Mouse (Mus musculus): ENCODE data around the gene Pitpnm3. TPM values are rescaled to one million over a fixed set of nuclear protein-coding genes. Genes with fewer than 3 reads are reported as not detected.
A peak's percentile ranks its signal among the peaks of the same experiment; 100 is the strongest.

Gene Pitpnm3
- total RNA-seq, 2 experiments from 2014 or later = 31.6 to 34.4 TPM

- DNase-seq (ENCODE audit: low spot score in 2 of 2) = no peak
These were observed 83.4 kb downstream of the Pitpnm3 start for GRCm38 (mm10) chr11:72052221-72052620.

- peak; percentile 54 to 73 for DNase-seq (ENCODE audit: low spot score in 2 of 2)
These were observed 84.4 kb downstream of the Pitpnm3 start for GRCm38 (mm10) chr11:72050895-72051858.

- no peak for DNase-seq (ENCODE audit: low spot score in 2 of 2)
These were observed 85.2 kb downstream of the Pitpnm3 start for GRCm38 (mm10) chr11:72050168-72050894.

GRCm38 (mm10) chr11:72049171-72049759 is 86.3 kb downstream of the Pitpnm3 start:
- no peak for DNase-seq (ENCODE audit: low spot score in 2 of 2)

GRCm38 (mm10) chr11:72048730-72049129 is 86.8 kb downstream of the Pitpnm3 start:
- DNase-seq (ENCODE audit: low spot score in 2 of 2) = no peak

- DNase-seq (ENCODE audit: low spot score in 2 of 2) = no peak
These were observed 91.3 kb downstream of the Pitpnm3 start for GRCm38 (mm10) chr11:72044231-72044630.

GRCm38 (mm10) chr11:72042631-72043030 is 92.9 kb downstream of the Pitpnm3 start:
- no peak for DNase-seq (ENCODE audit: low spot score in 2 of 2)

- DNase-seq (ENCODE audit: low spot score in 2 of 2) = peak; percentile 64 to 81
These were observed 93.6 kb downstream of the Pitpnm3 start, which contains the start of gene Pimreg for GRCm38 (mm10) chr11:72041768-72042607. Gene Pimreg (plus strand): TSS chr11:72042032.

GRCm38 (mm10) chr11:72041290-72041767 is 94.2 kb downstream of the Pitpnm3 start:
- no peak for DNase-seq (ENCODE audit: low spot score in 2 of 2)

- peak in 1 of 2 experiments; percentile 36 for DNase-seq (ENCODE audit: low spot score in 2 of 2)
These were observed 95.8 kb downstream of the Pitpnm3 start for GRCm38 (mm10) chr11:72039599-72040386.

- DNase-seq (ENCODE audit: low spot score in 2 of 2) = peak; percentile 45 to 89
These were observed 97.6 kb downstream of the Pitpnm3 start for GRCm38 (mm10) chr11:72037996-72038395.

GRCm38 (mm10) chr11:72037409-72037808 is 98.2 kb downstream of the Pitpnm3 start, which contains the start of gene Aipl1:
Gene Aipl1 (minus strand): TSS chr11:72037509.
- no peak for DNase-seq (ENCODE audit: low spot score in 2 of 2)

- DNase-seq (ENCODE audit: low spot score in 2 of 2) = no peak
These were observed 103.0 kb downstream of the Pitpnm3 start for GRCm38 (mm10) chr11:72032589-72032988.

GRCm38 (mm10) chr11:72032091-72032490 is 103.5 kb downstream of the Pitpnm3 start:
- DNase-seq (ENCODE audit: low spot score in 2 of 2) = no peak

GRCm38 (mm10) chr11:72031353-72031752 is 104.2 kb downstream of the Pitpnm3 start:
- no peak for DNase-seq (ENCODE audit: low spot score in 2 of 2)

- DNase-seq (ENCODE audit: low spot score in 2 of 2) = peak in 1 of 2 experiments; percentile 61
These were observed 106.4 kb downstream of the Pitpnm3 start for GRCm38 (mm10) chr11:72029143-72029542.

GRCm38 (mm10) chr11:72027836-72028235 is 107.7 kb downstream of the Pitpnm3 start:
- no peak for DNase-seq (ENCODE audit: low spot score in 2 of 2)

GRCm38 (mm10) chr11:72026516-72026915 is 109.1 kb downstream of the Pitpnm3 start:
- no peak for DNase-seq (ENCODE audit: low spot score in 2 of 2)

- no peak for DNase-seq (ENCODE audit: low spot score in 2 of 2)
These were observed 109.7 kb downstream of the Pitpnm3 start for GRCm38 (mm10) chr11:72025843-72026242.
